Mouse (Mus musculus): ENCODE data around the gene Gna15. TPM values are rescaled to one million over a fixed set of nuclear protein-coding genes. Genes with fewer than 3 reads are reported as not detected.
A peak's percentile ranks its signal among the peaks of the same experiment; 100 is the strongest.

Gene Gna15
- polyA plus RNA-seq, 1 experiment from 2014 or later, result 1.8 TPM

- 38% methylated on average over 11 of the region's 11 CpGs for WGBS
- Histone ChIP-seq H3K27ac (ENCODE audit: low read length) (no peak overlapping the region), H3K4me1 (replicated peaks; ENCODE audit: control insufficient read depth, insufficient read depth, low read length) (peaks cover 11% of the 10 kb centered on the region; the same call in 1 of the 2 replicates), H3K27me3 (ENCODE audit: control insufficient read depth, insufficient read depth, low read depth, low read length) (peaks cover 83% of the 10 kb centered on the region), H3K9ac (ENCODE audit: low read length) (no peak overlapping the region), H3K4me3 (ENCODE audit: low read length) (no peak overlapping the region), H3K4me2 (ENCODE audit: low read depth, low read length) (no peak overlapping the region), H3K36me3 (ENCODE audit: control insufficient read depth, insufficient read depth, low read length) (no peaks in the 10 kb centered on the region), H3K9me3 (ENCODE audit: control insufficient read depth, low read length) (no peaks in the 10 kb centered on the region)
- ATAC-seq (ENCODE audit: low read depth), result no peak
Measured at GRCm38 (mm10) chr10:81460951-81461350, 63.1 kb downstream of the Gna15 start.

- no peak overlapping the region for H3K27ac ChIP-seq (ENCODE audit: low read length)
- H3K4me2 ChIP-seq (ENCODE audit: low read depth, low read length), result no peak overlapping the region
- no peak for ATAC-seq (ENCODE audit: low read depth)
- H3K36me3 ChIP-seq (ENCODE audit: control insufficient read depth, insufficient read depth, low read length), result no peaks in the 10 kb centered on the region
- H3K27me3 ChIP-seq (ENCODE audit: control insufficient read depth, insufficient read depth, low read depth, low read length), result peaks cover 88% of the 10 kb centered on the region
- H3K4me1 ChIP-seq (replicated peaks; ENCODE audit: control insufficient read depth, insufficient read depth, low read length), result peaks cover 11% of the 10 kb centered on the region; the same call in 1 of the 2 replicates
- H3K4me3 ChIP-seq (ENCODE audit: low read length), result no peak overlapping the region
- WGBS, result 19% methylated on average over 20 of the region's 20 CpGs
- H3K9me3 ChIP-seq (ENCODE audit: control insufficient read depth, low read length), result no peaks in the 10 kb centered on the region
- no peak overlapping the region for H3K9ac ChIP-seq (ENCODE audit: low read length)
Measured at GRCm38 (mm10) chr10:81460471-81460870, 63.6 kb downstream of the Gna15 start.

GRCm38 (mm10) chr10:81459399-81459798 is 64.6 kb downstream of the Gna15 start:
- peaks cover 11% of the 10 kb centered on the region; the same call in 1 of the 2 replicates for H3K4me1 ChIP-seq (replicated peaks; ENCODE audit: control insufficient read depth, insufficient read depth, low read length)
- no peak for ATAC-seq (ENCODE audit: low read depth)
- no peaks in the 10 kb centered on the region for H3K36me3 ChIP-seq (ENCODE audit: control insufficient read depth, insufficient read depth, low read length)
- H3K9ac ChIP-seq (ENCODE audit: low read length), result no peak overlapping the region
- H3K4me3 ChIP-seq (ENCODE audit: low read length), result no peak overlapping the region
- no peaks in the 10 kb centered on the region for H3K9me3 ChIP-seq (ENCODE audit: control insufficient read depth, low read length)
- H3K27me3 ChIP-seq (ENCODE audit: control insufficient read depth, insufficient read depth, low read depth, low read length), result peaks cover 89% of the 10 kb centered on the region
- no peak overlapping the region for H3K27ac ChIP-seq (ENCODE audit: low read length)
- H3K4me2 ChIP-seq (ENCODE audit: low read depth, low read length), result no peak overlapping the region
- 61% methylated on average over 21 of the region's 21 CpGs for WGBS

- Histone ChIP-seq H3K27ac (ENCODE audit: low read length) (no peak overlapping the region), H3K9me3 (ENCODE audit: control insufficient read depth, low read length) (no peaks in the 10 kb centered on the region), H3K4me1 (replicated peaks; ENCODE audit: control insufficient read depth, insufficient read depth, low read length) (peaks cover 8% of the 10 kb centered on the region; the same call in 1 of the 2 replicates), H3K36me3 (ENCODE audit: control insufficient read depth, insufficient read depth, low read length) (no peaks in the 10 kb centered on the region), H3K4me2 (ENCODE audit: low read depth, low read length) (no peak overlapping the region), H3K27me3 (ENCODE audit: control insufficient read depth, insufficient read depth, low read depth, low read length) (peaks cover 88% of the 10 kb centered on the region), H3K9ac (ENCODE audit: low read length) (no peak overlapping the region), H3K4me3 (ENCODE audit: low read length) (no peak overlapping the region)
- 80% methylated on average over 6 of the region's 6 CpGs for WGBS
- no peak for ATAC-seq (ENCODE audit: low read depth)
Measured at GRCm38 (mm10) chr10:81458267-81458666, 65.8 kb downstream of the Gna15 start.

GRCm38 (mm10) chr10:81457624-81458023 is 66.4 kb downstream of the Gna15 start:
- H3K27me3 ChIP-seq (ENCODE audit: control insufficient read depth, insufficient read depth, low read depth, low read length), result peaks cover 88% of the 10 kb centered on the region
- H3K4me3 ChIP-seq (ENCODE audit: low read length), result no peak overlapping the region

GRCm38 (mm10) chr10:81456983-81457563 is 67.0 kb downstream of the Gna15 start:
- Histone ChIP-seq H3K36me3 (ENCODE audit: control insufficient read depth, insufficient read depth, low read length) (no peaks in the 10 kb centered on the region), H3K4me1 (replicated peaks; ENCODE audit: control insufficient read depth, insufficient read depth, low read length) (peaks cover 7% of the 10 kb centered on the region), H3K9me3 (ENCODE audit: control insufficient read depth, low read length) (no peaks in the 10 kb centered on the region), H3K27ac (ENCODE audit: low read length) (no peak overlapping the region), H3K27me3 (ENCODE audit: control insufficient read depth, insufficient read depth, low read depth, low read length) (peaks cover 88% of the 10 kb centered on the region), H3K9ac (ENCODE audit: low read length) (no peak overlapping the region), H3K4me3 (ENCODE audit: low read length) (no peak overlapping the region), H3K4me2 (ENCODE audit: low read depth, low read length) (no peak overlapping the region)
- 25% methylated on average over 12 of the region's 12 CpGs for WGBS
- no peak for ATAC-seq (ENCODE audit: low read depth)

More at GRCm38 (mm10) chr10:81457624-81458023, 66.4 kb downstream of the Gna15 start:
- no peak for ATAC-seq (ENCODE audit: low read depth)
- Histone ChIP-seq H3K9me3 (ENCODE audit: control insufficient read depth, low read length) (no peaks in the 10 kb centered on the region), H3K9ac (ENCODE audit: low read length) (no peak overlapping the region), H3K4me1 (replicated peaks; ENCODE audit: control insufficient read depth, insufficient read depth, low read length) (peaks cover 8% of the 10 kb centered on the region), H3K36me3 (ENCODE audit: control insufficient read depth, insufficient read depth, low read length) (no peaks in the 10 kb centered on the region), H3K4me2 (ENCODE audit: low read depth, low read length) (no peak overlapping the region), H3K27ac (ENCODE audit: low read length) (no peak overlapping the region)
- 82% methylated on average over 8 of the region's 8 CpGs for WGBS

GRCm38 (mm10) chr10:81455181-81455895 is 68.7 kb downstream of the Gna15 start, which contains the start of gene Nfic:
Gene Nfic, minus strand, starts transcription at chr10:81455635.
- no peak for ATAC-seq (ENCODE audit: low read depth)
- no peak within 1 kb of the TSS for H3K4me2 ChIP-seq (ENCODE audit: low read depth, low read length)
- no peak within 1 kb of the TSS for H3K4me3 ChIP-seq (ENCODE audit: low read length)
- H3K27ac ChIP-seq (ENCODE audit: low read length), result no peak within 1 kb of the TSS
- H3K9ac ChIP-seq (ENCODE audit: low read length), result no peak within 1 kb of the TSS
- no peaks in the 10 kb centered on the region; the same call in 1 of the 2 replicates for H3K4me1 ChIP-seq (replicated peaks; ENCODE audit: control insufficient read depth, insufficient read depth, low read length)
- no peaks in the 10 kb centered on the region for H3K36me3 ChIP-seq (ENCODE audit: control insufficient read depth, insufficient read depth, low read length)
- 56% methylated on average over 28 of the region's 28 CpGs for WGBS
- H3K27me3 ChIP-seq (ENCODE audit: control insufficient read depth, insufficient read depth, low read depth, low read length), result peaks cover 87% of the 10 kb centered on the region
- no peaks in the 10 kb centered on the region for H3K9me3 ChIP-seq (ENCODE audit: control insufficient read depth, low read length)

GRCm38 (mm10) chr10:81454106-81454505 is 69.9 kb downstream of the Gna15 start:
- Histone ChIP-seq H3K27ac (ENCODE audit: low read length) (no peak overlapping the region), H3K27me3 (ENCODE audit: control insufficient read depth, insufficient read depth, low read depth, low read length) (peaks cover 77% of the 10 kb centered on the region), H3K4me1 (replicated peaks; ENCODE audit: control insufficient read depth, insufficient read depth, low read length) (no peaks in the 10 kb centered on the region; the same call in 1 of the 2 replicates), H3K36me3 (ENCODE audit: control insufficient read depth, insufficient read depth, low read length) (no peaks in the 10 kb centered on the region), H3K9ac (ENCODE audit: low read length) (no peak overlapping the region), H3K4me3 (ENCODE audit: low read length) (no peak overlapping the region), H3K9me3 (ENCODE audit: control insufficient read depth, low read length) (no peaks in the 10 kb centered on the region), H3K4me2 (ENCODE audit: low read depth, low read length) (no peak overlapping the region)
- no peak for ATAC-seq (ENCODE audit: low read depth)
- 69% methylated on average over 2 of the region's 2 CpGs for WGBS

- H3K4me1 ChIP-seq (replicated peaks; ENCODE audit: control insufficient read depth, insufficient read depth, low read length), result no peaks in the 10 kb centered on the region; the same call in 1 of the 2 replicates
- H3K9ac ChIP-seq (ENCODE audit: low read length), result no peak overlapping the region
Measured at GRCm38 (mm10) chr10:81452947-81453288, 71.1 kb downstream of the Gna15 start.

More at GRCm38 (mm10) chr10:81452947-81453288, 71.1 kb downstream of the Gna15 start:
- no peaks in the 10 kb centered on the region for H3K9me3 ChIP-seq (ENCODE audit: control insufficient read depth, low read length)
- H3K36me3 ChIP-seq (ENCODE audit: control insufficient read depth, insufficient read depth, low read length), result no peaks in the 10 kb centered on the region
- H3K27ac ChIP-seq (ENCODE audit: low read length), result no peak overlapping the region
- H3K27me3 ChIP-seq (ENCODE audit: control insufficient read depth, insufficient read depth, low read depth, low read length), result peaks cover 70% of the 10 kb centered on the region
- 2% methylated on average over 14 of the region's 14 CpGs for WGBS
- H3K4me3 ChIP-seq (ENCODE audit: low read length), result peak overlapping the region; percentile 2; the same call in 1 of the 2 replicates
- no peak overlapping the region; the same call in 1 of the 2 replicates for H3K4me2 ChIP-seq (ENCODE audit: low read depth, low read length)
- ATAC-seq (ENCODE audit: low read depth), result no peak

Measured in lung, embryonic 16.5 days (tissue).